Mouse (Mus musculus) retina, adult 2 months (tissue): ENCODE results near the gene Mkln1.
A peak's percentile ranks its signal among the peaks of the same experiment; 100 is the strongest.

Experiments used
- DNase-seq: peaks from one replicate; pipeline ENCODE4 v3.0.0-alpha.2; 2012; ENCODE audit warnings: low read depth, low spot score

Gene Mkln1

GRCm38 (mm10) chr6:31397775-31398430 is 632 bp upstream of the Mkln1 start:
- no peak for DNase-seq

- DNase-seq, result no peak
Observed at GRCm38 (mm10) chr6:31399206-31399549, 643 bp downstream of the Mkln1 start.

- no peak for DNase-seq
Observed at GRCm38 (mm10) chr6:31399566-31399965, 1.0 kb downstream of the Mkln1 start.

- no peak for DNase-seq
Observed at GRCm38 (mm10) chr6:31411017-31411416, 12.5 kb downstream of the Mkln1 start.

GRCm38 (mm10) chr6:31412487-31412886 is 14.0 kb downstream of the Mkln1 start:
- no peak for DNase-seq

GRCm38 (mm10) chr6:31413556-31413955 is 15.0 kb downstream of the Mkln1 start:
- DNase-seq, result no peak

GRCm38 (mm10) chr6:31414303-31414702 is 15.8 kb downstream of the Mkln1 start:
- DNase-seq, result no peak

- no peak for DNase-seq
Observed at GRCm38 (mm10) chr6:31425428-31425827, 26.9 kb downstream of the Mkln1 start.

GRCm38 (mm10) chr6:31437264-31437663 is 38.7 kb downstream of the Mkln1 start:
- DNase-seq, result no peak

GRCm38 (mm10) chr6:31445258-31445657 is 46.7 kb downstream of the Mkln1 start:
- DNase-seq, result no peak

- peak; percentile 8 for DNase-seq
Observed at GRCm38 (mm10) chr6:31453735-31454134, 55.2 kb downstream of the Mkln1 start.

- DNase-seq, result no peak
Observed at GRCm38 (mm10) chr6:31455376-31455775, 56.8 kb downstream of the Mkln1 start.

- no peak for DNase-seq
Observed at GRCm38 (mm10) chr6:31456988-31457387, 58.5 kb downstream of the Mkln1 start.

- DNase-seq, result no peak
Observed at GRCm38 (mm10) chr6:31469431-31469830, 70.9 kb downstream of the Mkln1 start.

- no peak for DNase-seq
Observed at GRCm38 (mm10) chr6:31478221-31478620, 79.7 kb downstream of the Mkln1 start.

- no peak for DNase-seq
Observed at GRCm38 (mm10) chr6:31480008-31480407, 81.5 kb downstream of the Mkln1 start.

- DNase-seq, result no peak
Observed at GRCm38 (mm10) chr6:31486601-31487000, 88.1 kb downstream of the Mkln1 start.

GRCm38 (mm10) chr6:31489950-31490349 is 91.4 kb downstream of the Mkln1 start:
- DNase-seq, result no peak

GRCm38 (mm10) chr6:31495122-31495731 is 96.7 kb downstream of the Mkln1 start:
- DNase-seq, result no peak

GRCm38 (mm10) chr6:31496227-31496626 is 97.7 kb downstream of the Mkln1 start:
- DNase-seq, result no peak

- no peak for DNase-seq
Observed at GRCm38 (mm10) chr6:31499836-31500235, 101.3 kb downstream of the Mkln1 start.

- DNase-seq, result no peak
Observed at GRCm38 (mm10) chr6:31500260-31500659, 101.7 kb downstream of the Mkln1 start.

- no peak for DNase-seq
Observed at GRCm38 (mm10) chr6:31500691-31501090, 102.2 kb downstream of the Mkln1 start.

GRCm38 (mm10) chr6:31502614-31503013 is 104.1 kb downstream of the Mkln1 start:
- no peak for DNase-seq
